Mouse (Mus musculus) gastrocnemius, postnatal 14 days (tissue): ENCODE measurements around the gene Npm3. TPM values are rescaled to one million over a fixed set of nuclear protein-coding genes. Genes with fewer than 3 reads are reported as not detected.

Source experiments
- DNase-seq: peaks from one replicate; pipeline ENCODE4 v3.0.0; 2021; ENCODE audit warnings: mixed read lengths
- intact Hi-C: fragments of 180-260 bp; cut with DNase I; formaldehyde crosslinking; loops from one replicate; pipeline ENCODE4 v1.15.1; 2025; ENCODE audit warnings: low total_unique reads
- total RNA-seq, 2 experiments: library from RNA; stranded (reverse); gene quantifications; 2 replicates each; pipeline ENCODE4 v1.2.3; 2021

Npm3 gene
- total RNA-seq, 2 experiments from 2014 or later: 10.4 to 15.8 TPM

- DNase-seq: no peak
- intact Hi-C loops: no loop called here
Measured at GRCm38 (mm10) chr19:45737208-45737845, 12.1 kb downstream of the Npm3 start.

- DNase-seq: peak; percentile 60
- intact Hi-C loops: no loop called here
Measured at GRCm38 (mm10) chr19:45736855-45737207, 12.6 kb downstream of the Npm3 start.

GRCm38 (mm10) chr19:45736241-45736640, 13.2 kb downstream of the Npm3 start:
- intact Hi-C loops: no loop called here
- no peak for DNase-seq

GRCm38 (mm10) chr19:45734762-45735161, 14.6 kb downstream of the Npm3 start:
- DNase-seq: no peak
- intact Hi-C loops: no loop called here

GRCm38 (mm10) chr19:45734191-45734590, 15.2 kb downstream of the Npm3 start:
- intact Hi-C loops: no loop called here
- no peak for DNase-seq

GRCm38 (mm10) chr19:45733564-45733963, 15.8 kb downstream of the Npm3 start:
- DNase-seq: no peak
- intact Hi-C loops: no loop called here

- intact Hi-C loops: no loop called here
Measured at GRCm38 (mm10) chr19:45731658-45732057, 17.7 kb downstream of the Npm3 start.

GRCm38 (mm10) chr19:45730042-45730441, 19.3 kb downstream of the Npm3 start:
- DNase-seq: no peak
- intact Hi-C loops: no loop called here

More at GRCm38 (mm10) chr19:45731658-45732057, 17.7 kb downstream of the Npm3 start:
- no peak for DNase-seq

- DNase-seq: no peak
Measured at GRCm38 (mm10) chr19:45727231-45727630, 22.2 kb downstream of the Npm3 start.

GRCm38 (mm10) chr19:45725677-45726277, 23.6 kb downstream of the Npm3 start:
- DNase-seq: no peak
- intact Hi-C loops: no loop called here

More at GRCm38 (mm10) chr19:45727231-45727630, 22.2 kb downstream of the Npm3 start:
- intact Hi-C loops: no loop called here

- intact Hi-C loops: no loop called here
- no peak for DNase-seq
Measured at GRCm38 (mm10) chr19:45722188-45722587, 27.2 kb downstream of the Npm3 start.

GRCm38 (mm10) chr19:45718286-45718685, 31.1 kb downstream of the Npm3 start:
- no peak for DNase-seq
- intact Hi-C loops: no loop called here

- DNase-seq: peak; percentile 56
- intact Hi-C loops: no loop called here
Measured at GRCm38 (mm10) chr19:45717493-45718220, 31.7 kb downstream of the Npm3 start.

GRCm38 (mm10) chr19:45708704-45709103, 40.7 kb downstream of the Npm3 start:
- DNase-seq: no peak
- intact Hi-C loops: no loop called here

Other genes with a start within 250 kb of the Npm3 start
- gene Poll, start 189.1 kb downstream of the Npm3 start, total RNA-seq: 10 to 100 TPM; 11.2 to 11.3 TPM
- gene Gm17018, start 189.0 kb downstream of the Npm3 start, total RNA-seq: 10 to 100 TPM; 12.8 to 13.5 TPM
- gene Fbxw4, start 89.3 kb downstream of the Npm3 start, total RNA-seq: 10 to 100 TPM; 18.9 to 19.8 TPM
- not detected for gene Fgf8, start 6.7 kb downstream of the Npm3 start, total RNA-seq
- gene Mgea5, start 34.2 kb upstream of the Npm3 start, total RNA-seq: 10 to 100 TPM; 28.6 to 29.6 TPM
- gene Kcnip2, start 66.5 kb upstream of the Npm3 start, total RNA-seq: under 1 TPM; 0.16 to 0.74 TPM
- 10 to 100 TPM; 10.8 to 10.9 TPM for gene Armh3, start 248.9 kb upstream of the Npm3 start, total RNA-seq